Mouse (Mus musculus) stomach, postnatal 0 days (tissue): ENCODE measurements at regions not wholly inside any gene's neighbourhood (a gene's known extent, or its start where the extent isn't known, plus 50 kb on each side); places are given as distances from the start of the nearest gene placed in this dataset.

Experiments used
- CTCF ChIP-seq: IDR thresholded peaks from 2 replicates; pipeline ENCODE4 v1.5.1; 2016; ENCODE audit warnings: antibody characterized with exemption, low read depth, mild to moderate bottlenecking, moderate library complexity
- EP300 ChIP-seq: optimal IDR thresholded peaks from 2 replicates; pipeline ENCODE3; 2016; ENCODE audit warnings: antibody characterized with exemption

DNA sequence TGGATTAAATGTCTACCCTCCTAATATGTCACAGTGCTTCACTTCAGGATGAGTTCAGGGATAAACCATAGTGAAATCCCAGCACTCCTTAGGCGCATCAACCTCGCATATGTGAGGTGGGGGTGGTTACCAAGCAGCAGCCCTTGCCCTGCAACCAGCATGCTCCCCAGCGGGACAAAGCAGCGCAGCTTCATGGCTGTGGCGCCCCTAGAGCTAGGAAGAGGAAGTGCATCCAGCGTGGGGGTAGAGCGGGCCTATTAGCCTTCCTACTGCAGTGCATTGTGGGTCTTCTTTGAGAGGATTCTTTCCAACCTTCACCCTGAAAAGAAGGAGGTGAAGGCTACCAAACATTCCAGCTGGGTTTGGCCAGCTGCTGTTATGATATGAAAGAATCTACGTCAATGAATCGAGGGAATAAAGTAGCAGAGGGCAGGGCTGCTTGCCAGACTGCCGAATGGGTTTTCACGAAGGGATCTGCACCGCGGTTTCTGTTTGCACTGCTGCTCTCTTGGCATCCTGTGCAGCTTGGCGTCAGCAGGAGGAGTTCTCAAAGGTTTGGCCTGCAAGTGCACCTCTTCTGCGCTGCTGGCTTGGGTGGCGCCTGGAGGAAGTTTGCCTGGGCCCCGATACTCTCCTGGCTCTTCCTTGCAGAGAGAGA lies 77.4 kb upstream of the Max start:
- TF ChIP-seq CTCF (peak; percentile 60), EP300 (no peak)
